Mouse (Mus musculus): ENCODE results near the gene Olfr734.

Olfr734 gene

DNA sequence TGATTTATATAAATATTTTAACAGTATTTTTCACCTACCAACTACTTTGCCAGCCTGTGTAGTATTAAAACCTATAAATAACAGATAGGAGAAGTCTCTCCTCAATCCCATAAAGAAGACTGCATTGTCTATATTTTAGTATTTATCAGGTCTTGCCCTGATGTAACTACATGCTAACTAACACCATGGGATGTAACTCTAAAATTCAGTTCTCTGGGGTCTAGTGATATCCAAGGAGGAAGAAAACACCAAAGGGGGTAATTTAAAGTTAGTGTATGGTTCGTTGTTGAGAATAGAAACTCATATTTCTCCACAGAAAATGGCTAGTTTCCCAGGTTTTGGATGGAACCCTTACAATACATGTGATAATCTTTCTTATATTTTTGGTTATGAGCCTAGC, at the start of gene Olfr734:
Olfr734 (minus strand) TSS at position 101 of the 400 bp plus-strand sequence.
- no peak for DNase-seq (ENCODE audit: low spot score in 2 of 2)

DNA sequence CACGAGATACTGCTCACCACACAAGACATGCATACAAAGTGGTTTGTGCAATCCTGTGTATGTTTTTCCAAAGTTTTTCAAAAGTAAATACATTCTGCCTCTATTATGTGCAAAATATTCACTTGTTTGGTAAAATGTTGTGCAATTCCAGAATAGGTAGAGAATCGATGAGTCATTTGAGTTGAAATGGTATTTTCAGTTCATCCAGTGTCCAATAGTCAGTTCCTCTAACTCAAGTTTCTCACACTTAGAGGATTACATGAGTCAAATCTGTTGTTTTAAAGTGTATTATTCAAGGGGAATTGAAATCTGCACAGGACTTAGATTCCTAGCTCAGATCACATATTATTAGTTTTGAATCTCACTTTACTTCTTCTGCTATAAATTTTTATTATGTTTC, 37.0 kb upstream of the Olfr734 start:
- no peak for DNase-seq (ENCODE audit: low spot score in 2 of 2)

DNA sequence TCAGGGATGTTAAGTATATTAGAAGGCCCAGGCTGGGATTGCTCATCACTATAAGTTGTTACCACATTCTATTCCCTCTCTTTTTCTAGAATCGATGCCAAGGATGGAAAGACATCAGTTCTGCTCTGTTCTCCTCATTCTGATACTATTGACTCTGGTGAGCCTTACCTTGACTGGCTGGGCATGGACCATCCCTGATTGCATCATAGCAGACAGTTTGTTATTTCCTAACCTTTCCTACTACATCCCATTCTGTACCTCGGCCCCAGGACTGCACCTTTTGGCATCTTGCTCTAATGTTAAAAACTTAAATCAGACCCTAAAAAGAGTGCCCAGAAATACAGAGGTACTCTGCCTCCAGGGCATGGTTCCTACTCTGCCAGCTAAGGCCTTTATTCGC, 33.9 kb upstream of the Olfr734 start:
- DNase-seq (ENCODE audit: low spot score in 2 of 2) = no peak

DNA sequence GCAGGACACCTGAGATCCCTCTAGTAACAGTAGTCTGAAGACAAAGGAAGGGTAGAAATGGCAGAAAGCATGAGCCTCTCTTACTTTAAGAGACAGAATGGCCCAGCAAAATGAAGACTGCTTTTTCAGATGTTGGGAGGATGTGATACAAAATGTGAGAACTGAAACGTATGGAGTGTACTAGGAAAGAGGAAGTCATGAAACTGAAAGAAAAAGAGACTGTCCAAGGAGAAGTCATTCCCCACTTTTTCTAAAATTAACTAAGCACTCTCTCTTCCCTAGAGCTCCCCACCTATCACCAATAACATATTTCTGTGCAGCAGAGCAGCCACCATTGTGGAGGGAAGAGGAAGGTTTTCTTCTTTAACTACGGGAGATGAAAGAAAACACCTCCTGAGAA, 31.0 kb upstream of the Olfr734 start, which contains the start of gene Tlr11:
Tlr11 (plus strand) TSS at position 322 of the 400 bp plus-strand sequence.
- no peak for DNase-seq (ENCODE audit: low spot score in 2 of 2)

DNA sequence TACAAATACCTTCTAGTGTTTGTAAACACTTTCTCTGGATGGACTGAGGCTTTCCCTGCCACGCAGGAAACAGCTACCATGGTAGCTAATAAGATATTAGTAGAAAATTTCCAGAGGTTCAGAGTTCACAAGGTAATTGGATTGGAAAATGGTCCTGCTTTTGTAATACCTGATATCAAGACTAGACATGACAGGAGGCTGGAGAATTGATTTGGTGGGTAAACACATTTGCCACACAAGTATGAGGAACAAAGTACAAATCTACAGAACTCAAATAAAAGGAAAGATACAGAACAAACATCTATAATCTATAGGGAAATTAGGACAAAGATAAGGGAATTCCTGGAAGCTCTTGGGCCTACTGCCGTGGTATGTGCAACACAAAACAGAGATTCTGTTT, 30.2 kb upstream of the Olfr734 start:
- DNase-seq (ENCODE audit: low spot score in 2 of 2) = no peak

DNA sequence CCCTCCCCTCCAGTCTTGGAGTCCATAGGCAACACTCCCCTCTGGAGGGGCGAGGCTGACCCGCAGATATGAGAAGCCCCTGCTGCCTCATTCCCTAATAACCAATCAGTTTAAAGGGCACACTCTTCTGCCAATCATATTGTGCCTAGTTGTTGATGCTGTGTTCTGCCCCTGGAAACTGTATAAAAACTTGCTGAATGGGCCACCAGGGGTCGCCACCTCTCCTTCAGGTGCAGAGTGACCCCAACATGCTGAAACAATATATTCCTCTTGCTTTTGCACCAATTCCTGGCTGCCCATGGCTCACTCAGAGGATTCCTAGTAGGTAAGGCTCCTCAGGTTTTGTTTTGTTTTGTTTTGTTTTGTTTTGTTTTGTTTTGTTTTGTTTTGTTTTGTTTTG, 25.9 kb upstream of the Olfr734 start:
- no peak for DNase-seq (ENCODE audit: low spot score in 2 of 2)

DNA sequence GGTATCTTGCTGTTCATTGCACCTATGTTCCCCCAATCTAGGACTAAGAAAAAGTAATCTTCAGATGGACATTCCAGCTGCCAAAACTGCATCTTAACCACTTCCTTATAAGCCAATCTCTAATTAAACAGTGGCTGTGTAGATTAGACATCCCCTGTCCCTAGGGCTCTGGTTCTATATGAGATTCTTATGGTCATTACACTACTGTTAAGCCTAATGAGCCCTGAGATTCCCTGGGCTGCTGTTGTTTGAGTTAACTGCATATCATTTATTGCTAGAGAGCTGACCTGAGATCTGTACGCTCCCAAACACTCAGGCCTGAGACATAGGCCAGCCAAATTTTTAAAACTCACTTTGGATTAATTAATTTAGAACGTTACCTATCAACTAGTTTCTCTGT, 22.2 kb upstream of the Olfr734 start, which contains the start of gene Olfr735:
Olfr735 (minus strand) TSS at position 77 of the 400 bp plus-strand sequence.
- DNase-seq (ENCODE audit: low spot score in 2 of 2) = no peak

DNA sequence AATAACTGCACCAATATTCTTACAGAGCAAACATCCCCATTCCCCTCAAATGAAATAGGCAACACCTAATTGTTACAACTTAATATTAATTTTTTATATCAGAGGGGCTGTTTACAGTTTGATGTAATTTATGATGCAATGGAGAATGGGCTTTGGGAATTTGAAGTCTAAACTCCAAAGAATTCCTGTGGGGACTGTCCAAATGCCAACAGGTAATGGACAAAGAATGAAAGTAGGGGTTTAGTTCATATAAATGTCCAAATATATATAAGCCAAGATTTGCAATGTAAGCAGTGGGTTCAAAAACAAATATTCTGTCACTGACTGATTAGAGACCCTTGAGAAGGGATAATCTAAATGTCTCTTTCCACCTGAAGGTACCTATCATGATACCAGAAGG, 25.1 kb downstream of the Olfr734 start, which contains the start of gene Olfr733:
Olfr733 (minus strand) TSS at position 101 of the 400 bp plus-strand sequence.
- DNase-seq (ENCODE audit: low spot score in 2 of 2) = no peak

DNA sequence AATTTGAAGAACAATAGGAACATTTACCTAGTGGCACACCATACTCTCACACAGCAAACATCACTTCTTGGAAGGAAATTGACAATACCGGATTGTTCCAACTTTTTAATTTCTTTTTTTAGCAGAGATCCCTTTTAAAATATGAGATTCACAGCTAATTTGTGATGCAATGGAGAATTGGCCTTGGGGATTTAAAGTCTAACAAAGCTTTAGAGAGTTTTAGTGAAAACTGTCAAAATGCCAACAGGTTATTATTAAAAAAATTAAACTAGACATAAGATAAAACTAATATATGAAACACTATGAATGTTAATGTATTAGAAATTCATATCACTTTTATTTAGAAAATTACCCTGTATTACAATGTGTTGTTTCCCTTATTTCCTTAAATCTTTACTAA, 42.5 kb downstream of the Olfr734 start, which contains the start of gene Olfr732:
Olfr732 (minus strand) TSS at position 101 of the 400 bp plus-strand sequence.
- no peak for DNase-seq (ENCODE audit: low spot score in 2 of 2)
